Mouse (Mus musculus) heart, adult 10 weeks (tissue): ENCODE measurements around the gene Gbp4. TPM values are rescaled to one million over a fixed set of nuclear protein-coding genes. Genes with fewer than 3 reads are reported as not detected.

ENCODE experiments used
- polyA plus RNA-seq: library from polyadenylated mRNA; stranded (reverse); fragments of 350-450 nt; fragmentation: Illumina TruSeq; extraction: RNeasy Lipid Tissue Mini Kit (QIAGEN cat#74804); gene quantifications from one replicate; pipeline ENCODE4 v1.2.3, GENCODE M21; 2014; ENCODE audit warnings: low read depth, low replicate concordance

Gene Gbp4
- polyA plus RNA-seq, result 10.7 TPM

DNA sequence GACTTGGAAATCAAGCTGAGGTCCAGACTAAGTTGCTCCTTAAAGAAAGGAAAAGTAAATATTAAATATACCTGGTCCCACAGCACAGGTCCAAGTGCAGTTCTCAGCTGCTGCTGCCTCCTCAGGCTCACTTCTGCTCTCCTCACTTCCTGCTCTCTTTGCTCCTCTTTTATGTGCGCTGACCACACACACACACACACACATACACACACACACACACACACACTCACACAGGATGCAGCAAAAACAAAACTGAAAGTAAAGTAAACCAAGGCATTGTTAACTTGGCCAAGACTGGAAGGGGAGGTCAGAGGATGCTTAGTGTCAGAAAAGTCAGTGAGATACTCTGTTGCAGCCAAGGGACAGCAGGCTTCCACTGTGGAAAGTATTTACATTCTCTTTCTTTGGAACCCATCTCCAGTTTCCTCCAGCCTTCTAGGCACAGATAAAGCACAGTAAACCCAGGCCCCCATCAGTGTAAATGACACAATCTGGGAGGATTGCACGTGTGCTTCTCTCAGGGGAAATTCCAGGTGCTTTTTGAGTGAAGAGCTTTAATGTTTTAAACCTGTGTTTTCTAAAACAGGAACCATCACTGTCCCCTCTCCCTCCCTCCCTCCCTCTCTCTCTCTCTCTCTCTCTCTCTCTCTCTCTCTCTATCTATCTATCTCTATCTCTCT lies at the start of gene Gbp4, which contains the start of the genes Gbp9 and Gbp8:
Gbp4 (minus strand) TSS at position 178 of the 680 bp plus-strand sequence.
Gbp9 (minus strand) TSS at position 131 of the 680 bp plus-strand sequence.
Gbp8 (minus strand) TSS at position 132 of the 680 bp plus-strand sequence.

Other genes with a start within 250 kb of the Gbp4 start
- 0.26 TPM for gene Abcg3, start 156.9 kb downstream of the Gbp4 start, polyA plus RNA-seq
- gene Gbp9, start within 50 bp of the Gbp4 start, polyA plus RNA-seq, result 13.1 TPM
- 0.81 TPM for gene Gbp8, start within 50 bp of the Gbp4 start, polyA plus RNA-seq
- gene Gbp10, start 99.9 kb upstream of the Gbp4 start, polyA plus RNA-seq, result 1.7 TPM
- 0.94 TPM for gene Gm43302, start 154.1 kb upstream of the Gbp4 start, polyA plus RNA-seq
- 37.8 TPM for gene Gbp6, start 154.1 kb upstream of the Gbp4 start, polyA plus RNA-seq